Mouse (Mus musculus): ENCODE results near the gene Gm20521.

Gene Gm20521

GRCm38 (mm10) chr14:54893651-54894181 is 10.5 kb downstream of the Gm20521 start:
- peak; percentile 98 for DNase-seq (ENCODE audit: low spot score)

- DNase-seq (ENCODE audit: low spot score) = peak; percentile 48
These were observed 11.3 kb downstream of the Gm20521 start for GRCm38 (mm10) chr14:54894296-54895151.

GRCm38 (mm10) chr14:54897445-54897844 is 14.2 kb downstream of the Gm20521 start:
- no peak for DNase-seq (ENCODE audit: low spot score)

DNA sequence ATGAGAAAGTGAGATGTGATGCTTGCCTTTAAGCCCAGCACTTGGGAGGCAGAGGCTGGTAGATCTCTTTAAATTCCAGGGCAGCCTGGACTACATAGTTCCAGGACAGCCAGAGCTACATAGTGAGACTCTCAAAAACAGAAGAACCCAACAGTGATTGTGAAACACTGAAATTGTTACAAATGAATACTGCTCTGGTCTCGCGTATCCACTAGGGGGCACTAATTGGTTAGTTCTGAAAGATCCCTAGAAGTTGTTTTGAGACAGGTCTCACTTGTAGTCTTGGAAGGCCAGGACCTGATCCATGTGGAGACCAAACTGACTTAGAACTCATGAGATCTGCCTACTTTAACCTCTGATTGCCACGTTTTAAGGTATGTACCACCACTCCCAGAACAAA is 17.1 kb downstream of the Gm20521 start:
- peak; percentile 80 for DNase-seq (ENCODE audit: low spot score)

- DNase-seq (ENCODE audit: low spot score) = no peak
These were observed 20.4 kb downstream of the Gm20521 start for GRCm38 (mm10) chr14:54903641-54904040.

DNA sequence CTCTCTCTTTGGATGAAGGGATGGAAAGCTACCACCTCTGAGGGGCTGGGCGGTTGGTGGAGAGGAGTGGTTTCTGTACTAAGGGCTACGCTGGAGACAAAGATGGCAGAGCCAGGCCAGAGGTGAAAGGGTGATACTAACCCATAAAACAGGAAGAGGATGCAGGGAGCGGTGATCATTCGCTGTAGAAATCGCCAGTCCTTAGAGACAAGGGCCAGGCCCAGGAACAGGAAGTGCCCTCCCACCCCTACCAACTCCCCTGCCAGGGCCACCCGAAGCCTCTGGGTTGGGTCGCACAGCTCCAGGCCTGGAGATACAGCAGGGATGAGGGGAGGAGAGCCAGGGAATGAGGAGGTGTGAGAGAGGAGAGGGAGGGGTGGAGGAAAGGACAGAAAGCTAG is 25.4 kb downstream of the Gm20521 start:
- DNase-seq (ENCODE audit: low spot score) = no peak

- no peak for DNase-seq (ENCODE audit: low spot score)
These were observed 29.0 kb downstream of the Gm20521 start for GRCm38 (mm10) chr14:54912109-54912850.

GRCm38 (mm10) chr14:54912886-54913285 is 29.6 kb downstream of the Gm20521 start, which contains the start of gene Slc22a17:
Gene Slc22a17 (minus strand): TSS chr14:54913132.
- DNase-seq (ENCODE audit: low spot score) = no peak

DNA sequence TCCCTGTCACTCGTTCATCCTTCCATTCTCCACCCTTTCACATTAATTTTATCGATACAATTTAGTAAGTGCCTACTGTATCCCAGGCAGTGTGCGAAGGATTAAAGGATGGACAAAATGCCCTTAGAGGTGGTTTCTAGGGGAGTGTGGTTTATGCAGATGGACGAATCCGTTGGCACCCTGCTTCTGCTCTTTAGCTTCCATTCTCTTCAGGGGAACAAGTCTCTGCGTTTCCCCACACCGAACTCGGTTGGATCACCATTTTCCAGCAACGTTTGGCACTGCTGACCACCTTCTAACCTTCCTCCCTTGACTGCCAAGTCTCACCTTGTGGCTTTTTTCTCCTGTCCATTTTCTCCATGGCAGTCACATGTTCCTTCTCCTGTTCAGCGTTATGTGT is 30.1 kb downstream of the Gm20521 start:
- no peak for DNase-seq (ENCODE audit: low spot score)

DNA sequence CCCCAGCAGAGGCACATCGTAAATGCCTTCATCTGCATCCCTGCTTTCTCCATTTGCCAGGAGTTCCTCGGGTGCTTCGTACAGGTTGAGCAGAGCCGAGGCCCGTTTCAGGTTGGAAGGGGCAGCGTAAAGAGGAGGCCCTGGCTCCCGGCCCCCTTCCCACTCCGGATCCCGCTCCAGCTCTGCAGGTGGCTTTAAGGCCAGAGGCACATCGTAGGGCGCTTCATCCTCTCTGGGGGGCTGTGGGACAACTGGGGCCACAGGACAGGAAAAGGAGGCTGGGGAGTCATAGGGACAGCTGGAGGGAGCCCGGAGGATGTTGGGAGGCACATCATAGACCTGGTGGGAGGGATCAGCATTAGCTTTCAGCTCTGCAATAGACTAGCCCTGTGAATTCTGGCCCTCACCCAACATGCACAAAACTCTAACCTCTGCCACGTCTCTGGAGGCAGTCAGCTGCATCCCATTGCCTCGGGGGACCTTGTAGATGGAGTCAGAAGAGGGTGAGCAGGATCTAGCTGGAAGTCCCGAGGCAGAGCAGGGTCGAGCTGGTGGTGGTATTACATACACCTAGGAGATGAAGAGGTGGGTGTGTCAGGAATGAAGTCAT is 36.9 kb downstream of the Gm20521 start:
- no peak for DNase-seq (ENCODE audit: low spot score)

- DNase-seq (ENCODE audit: low spot score) = no peak
These were observed 41.6 kb downstream of the Gm20521 start for GRCm38 (mm10) chr14:54924641-54925348.

- DNase-seq (ENCODE audit: low spot score) = no peak
These were observed 42.4 kb downstream of the Gm20521 start, which contains the start of gene Efs for GRCm38 (mm10) chr14:54925349-54926342. Gene Efs (minus strand): TSS chr14:54926126.

DNA sequence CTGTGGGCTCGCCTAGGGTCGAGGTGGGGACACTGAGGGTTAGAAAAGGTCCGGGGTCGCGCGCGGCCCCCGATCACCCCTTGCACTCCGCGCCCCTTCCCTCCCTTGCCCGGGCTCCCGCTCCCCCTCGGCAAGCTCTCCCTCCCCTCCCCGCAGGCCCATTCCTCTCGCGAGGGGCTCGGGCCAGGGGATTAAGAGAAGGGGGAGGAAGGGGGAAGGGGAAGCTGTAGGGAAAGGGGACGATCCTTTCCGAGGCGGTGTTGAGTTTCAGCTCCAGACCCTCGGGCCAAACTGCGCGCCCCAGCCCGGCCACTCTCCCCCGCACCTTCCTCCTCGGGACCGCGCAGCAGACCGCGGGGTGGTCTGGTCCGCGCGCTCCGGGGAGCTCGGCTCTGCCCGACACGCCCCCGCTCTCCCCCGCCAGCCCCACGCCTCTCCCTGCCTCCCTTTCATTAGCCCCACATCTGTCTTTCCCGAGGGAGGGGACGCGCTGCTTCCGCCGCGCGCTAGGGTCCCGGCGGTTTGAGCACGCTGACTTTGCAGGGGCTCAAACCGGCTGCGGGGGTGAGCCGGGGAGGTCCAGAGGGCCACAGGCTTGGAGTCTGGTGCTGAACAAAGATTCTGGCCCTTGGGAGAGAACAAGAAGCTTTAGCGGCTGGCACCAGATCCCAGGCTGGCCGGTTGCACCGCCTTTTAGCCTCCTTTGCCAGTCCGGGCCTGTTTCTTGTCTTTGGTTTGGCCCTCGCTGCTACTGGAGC is 43.3 kb downstream of the Gm20521 start:
- DNase-seq (ENCODE audit: low spot score) = no peak

- no peak for DNase-seq (ENCODE audit: low spot score)
These were observed 44.1 kb downstream of the Gm20521 start for GRCm38 (mm10) chr14:54927296-54927695.

DNA sequence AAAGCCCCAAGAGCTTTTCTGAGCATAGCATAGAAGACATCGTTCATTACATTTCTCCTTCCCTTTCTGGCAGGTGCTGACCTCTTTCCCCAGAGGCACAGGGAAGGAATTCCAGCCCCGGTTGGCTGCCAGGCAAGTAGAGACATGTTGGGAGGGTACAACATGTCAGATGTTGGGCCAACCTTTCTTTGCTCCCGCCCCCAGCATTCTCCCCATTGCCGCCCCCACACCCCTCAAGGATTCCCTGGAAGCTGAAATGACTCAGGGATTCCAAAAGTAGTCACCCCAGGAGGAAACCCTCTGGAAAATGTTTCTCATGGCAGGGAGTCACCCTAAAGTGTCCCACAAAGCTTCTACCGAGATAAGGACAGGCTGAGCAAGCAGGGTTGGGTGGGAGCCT is 46.6 kb downstream of the Gm20521 start:
- no peak for DNase-seq (ENCODE audit: low spot score)

- DNase-seq (ENCODE audit: low spot score) = no peak
These were observed 47.2 kb downstream of the Gm20521 start for GRCm38 (mm10) chr14:54930431-54930830.

GRCm38 (mm10) chr14:54932645-54933150 is 49.5 kb downstream of the Gm20521 start, which contains the start of gene Il25:
Gene Il25 (plus strand): TSS chr14:54932695.
- no peak for DNase-seq (ENCODE audit: low spot score)

DNA sequence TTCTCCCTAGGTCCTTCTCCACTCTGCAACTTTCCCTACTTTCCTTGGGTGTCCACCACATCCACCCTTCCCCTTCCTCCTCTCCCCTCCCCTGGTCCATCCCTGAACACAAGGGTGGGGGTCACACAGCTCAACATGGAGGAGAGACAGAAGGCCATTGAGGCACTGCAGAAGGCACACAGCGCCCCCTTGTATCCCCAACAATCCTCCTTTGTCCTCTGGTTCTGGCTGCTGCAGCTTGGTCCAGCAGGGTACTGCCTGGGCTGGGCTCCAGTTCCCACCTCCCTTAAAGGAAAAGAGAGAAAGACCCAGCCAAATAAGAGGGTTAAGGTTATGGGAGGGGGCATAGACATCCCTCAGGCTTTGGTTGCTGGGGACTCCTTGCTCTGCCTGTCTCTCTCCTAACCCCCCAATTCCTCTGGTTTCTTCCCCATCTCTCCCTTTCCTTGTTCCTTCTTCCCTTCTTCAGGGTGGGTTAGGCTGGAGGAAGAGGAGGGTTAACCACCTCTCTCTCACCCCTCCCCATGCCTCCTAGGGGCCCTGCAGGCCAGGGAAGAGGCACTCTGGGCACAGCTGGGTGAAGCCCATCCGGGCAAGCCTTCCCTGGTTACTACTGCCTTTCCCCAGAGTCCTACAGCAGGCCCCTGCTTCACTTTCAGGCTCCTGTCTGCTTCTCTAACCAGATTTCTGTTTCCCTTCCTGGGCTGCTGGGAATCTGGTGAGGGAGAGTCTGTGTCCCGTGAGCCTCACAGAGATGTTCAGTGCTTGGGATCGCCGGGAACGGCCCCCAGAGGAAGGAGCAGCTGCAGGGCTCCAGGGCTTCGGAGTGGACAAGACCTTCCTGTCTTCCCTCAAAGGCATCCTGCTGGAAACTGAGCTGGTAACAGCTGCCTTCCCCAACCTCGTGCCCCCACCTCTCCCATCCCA is 52.9 kb downstream of the Gm20521 start, which contains the start of gene Cmtm5:
Gene Cmtm5 (plus strand): TSS at position 358 of the 927 bp plus-strand sequence.
- DNase-seq (ENCODE audit: low spot score) = no peak
